Mouse (Mus musculus): ENCODE measurements at regions not wholly inside any gene's neighbourhood (a gene's known extent, or its start where the extent isn't known, plus 50 kb on each side); places are given as distances from the start of the nearest gene placed in this dataset.
A peak's percentile ranks its signal among the peaks of the same experiment; 100 is the strongest.

DNA sequence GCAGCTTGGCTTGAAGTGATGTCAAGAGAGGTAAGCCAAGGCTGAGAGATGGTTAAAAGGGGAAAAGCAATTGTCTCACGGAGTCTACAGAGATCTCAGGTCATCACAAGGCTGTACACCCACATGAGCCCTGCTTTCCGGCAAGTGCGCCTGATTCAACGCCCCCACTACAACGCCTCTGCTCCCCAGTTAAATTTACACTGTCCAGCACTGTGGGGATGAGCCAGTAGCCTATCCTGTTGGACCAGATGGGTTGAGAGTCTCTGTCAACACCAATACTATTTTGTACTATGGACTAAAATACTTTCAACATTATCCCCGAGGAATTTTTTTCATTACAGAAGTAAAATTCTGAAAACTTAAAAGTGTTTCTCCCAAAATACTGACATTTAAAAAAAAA is 331.8 kb upstream of the G2e3 start:
- DNase-seq: no peak

GRCm38 (mm10) chr12:51009644-51010043 is 338.2 kb upstream of the G2e3 start:
- no peak for DNase-seq

GRCm38 (mm10) chr12:51001722-51002592 is 345.9 kb upstream of the G2e3 start:
- DNase-seq: no peak

GRCm38 (mm10) chr12:51001096-51001495 is 346.8 kb upstream of the G2e3 start:
- no peak for DNase-seq

DNA sequence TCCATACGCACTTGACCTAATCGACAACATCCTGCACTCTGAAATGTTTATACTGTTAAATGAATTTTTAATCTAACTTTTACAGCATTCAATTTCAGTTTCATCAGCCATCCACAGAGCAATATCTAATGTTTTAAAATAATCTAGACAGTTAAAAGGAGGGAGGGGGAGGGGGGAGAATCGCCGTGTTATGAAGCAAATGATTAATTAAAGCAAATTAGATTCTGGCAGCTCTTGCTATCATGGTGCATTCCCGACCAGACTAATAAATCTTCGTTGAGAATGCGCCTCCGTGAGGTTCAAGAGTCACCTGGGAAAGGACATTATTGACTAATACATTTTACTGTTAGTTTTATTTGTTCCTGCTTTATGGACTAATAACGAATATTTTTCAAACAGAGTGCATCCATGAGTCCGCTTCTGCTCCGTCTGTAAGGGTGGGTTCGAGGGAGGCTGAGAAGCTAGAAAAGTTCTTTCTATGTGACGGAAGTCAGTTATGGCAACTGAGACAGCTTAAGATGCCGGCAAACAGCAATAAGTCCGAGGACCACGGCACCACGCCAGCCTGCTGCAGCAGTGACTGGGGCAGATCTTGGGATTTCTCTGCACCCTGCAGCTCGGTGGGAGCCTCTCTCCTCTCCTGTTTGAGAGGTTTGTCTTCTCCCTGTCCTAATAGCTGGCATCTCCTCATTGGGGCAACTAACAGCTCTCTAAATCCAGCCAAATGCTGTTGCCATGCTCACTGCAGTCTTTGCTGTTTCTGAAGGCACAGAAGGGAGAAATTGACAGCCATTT is 347.4 kb upstream of the G2e3 start:
- DNase-seq: peak in 1 of 2 experiments; percentile 15

DNA sequence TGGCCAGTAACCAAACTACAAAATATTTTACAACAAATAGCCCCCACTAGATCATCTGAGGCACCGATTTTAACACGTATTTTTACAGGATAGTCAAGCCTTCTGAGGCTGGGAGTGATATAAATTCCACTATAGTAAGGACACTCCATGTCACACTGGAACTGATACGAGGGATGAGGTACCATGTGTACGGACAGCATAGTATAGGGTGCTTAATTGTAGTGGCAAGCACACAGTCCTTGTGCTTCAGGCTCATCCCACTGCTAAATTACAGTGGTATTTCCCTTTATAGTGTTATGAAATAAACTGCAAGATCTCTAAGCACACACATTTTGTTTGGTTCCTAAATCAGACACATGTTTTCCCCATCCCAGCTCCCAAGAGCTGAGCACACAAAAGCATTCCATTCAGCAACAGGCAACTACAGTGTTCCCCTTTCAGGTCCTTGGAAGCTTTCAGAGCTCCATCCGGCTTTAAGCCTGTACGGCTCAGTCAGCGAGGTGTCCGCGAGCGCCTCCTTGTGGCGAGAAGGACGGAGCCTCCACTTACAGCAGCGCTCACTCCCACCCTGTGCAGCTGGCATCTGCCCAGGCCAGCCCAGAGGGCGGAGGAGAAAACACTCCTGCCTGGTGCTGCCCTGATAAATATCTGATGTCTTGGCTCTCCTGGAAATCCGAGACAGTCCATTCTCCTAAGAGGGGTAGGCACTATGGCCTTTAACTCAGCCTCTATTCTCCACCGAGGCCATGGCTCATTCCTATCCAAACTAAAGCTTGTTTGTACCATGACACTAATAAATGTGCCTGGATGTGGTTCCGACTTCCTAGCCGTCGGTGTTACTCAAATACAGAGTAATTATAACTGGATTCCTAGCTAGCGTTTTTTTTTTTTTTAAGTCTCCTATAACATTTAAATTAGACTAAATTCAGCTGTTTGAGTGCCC is 348.3 kb upstream of the G2e3 start:
- peak; percentile 76 to 86 for DNase-seq

GRCm38 (mm10) chr12:50995664-50996063 is 346.8 kb upstream of the Prkd1 start:
- DNase-seq: no peak

GRCm38 (mm10) chr12:50989561-50990325 is 340.8 kb upstream of the Prkd1 start:
- DNase-seq: no peak

DNA sequence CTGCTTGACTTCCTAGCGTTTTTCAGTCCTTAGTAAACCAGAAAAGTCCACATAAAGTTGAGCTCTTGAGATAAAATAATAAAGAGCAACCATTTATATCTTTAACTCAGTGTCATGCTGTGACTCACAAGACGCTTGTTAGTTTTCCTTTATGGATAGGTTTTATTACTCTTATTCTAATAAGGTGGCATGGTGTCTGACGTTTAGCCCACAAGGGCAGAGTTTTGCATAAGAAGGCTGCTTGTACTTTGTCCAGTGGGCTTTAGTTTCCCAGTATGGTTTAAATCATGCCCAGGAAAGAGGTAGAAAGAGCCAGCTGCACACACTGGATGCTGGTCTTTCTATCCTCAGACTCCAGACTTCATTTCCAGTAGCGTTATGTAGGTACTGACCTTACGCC is 332.4 kb upstream of the Prkd1 start:
- DNase-seq: no peak

DNA sequence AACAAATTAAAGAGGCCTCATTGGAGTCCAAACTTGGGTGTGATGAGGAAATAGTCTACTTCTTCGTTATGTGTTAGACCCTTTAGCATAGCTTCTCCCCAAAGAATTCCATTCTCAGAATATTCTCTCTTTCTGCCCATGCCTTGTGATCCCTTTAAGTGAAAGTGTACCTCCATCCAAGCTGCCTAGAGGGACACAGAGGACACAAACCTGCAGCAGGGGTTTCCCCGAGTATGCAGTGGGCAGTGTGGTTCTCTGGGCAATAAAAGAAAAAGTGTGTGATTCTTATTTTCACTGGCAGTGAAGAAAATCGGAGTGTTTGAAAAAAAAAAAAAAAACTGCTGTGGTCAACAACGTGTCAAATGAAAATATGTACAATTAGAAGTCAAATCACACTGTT is 331.9 kb upstream of the Prkd1 start:
- DNase-seq: no peak

GRCm38 (mm10) chr12:50970759-50971122 is 321.8 kb upstream of the Prkd1 start:
- DNase-seq: no peak

DNA sequence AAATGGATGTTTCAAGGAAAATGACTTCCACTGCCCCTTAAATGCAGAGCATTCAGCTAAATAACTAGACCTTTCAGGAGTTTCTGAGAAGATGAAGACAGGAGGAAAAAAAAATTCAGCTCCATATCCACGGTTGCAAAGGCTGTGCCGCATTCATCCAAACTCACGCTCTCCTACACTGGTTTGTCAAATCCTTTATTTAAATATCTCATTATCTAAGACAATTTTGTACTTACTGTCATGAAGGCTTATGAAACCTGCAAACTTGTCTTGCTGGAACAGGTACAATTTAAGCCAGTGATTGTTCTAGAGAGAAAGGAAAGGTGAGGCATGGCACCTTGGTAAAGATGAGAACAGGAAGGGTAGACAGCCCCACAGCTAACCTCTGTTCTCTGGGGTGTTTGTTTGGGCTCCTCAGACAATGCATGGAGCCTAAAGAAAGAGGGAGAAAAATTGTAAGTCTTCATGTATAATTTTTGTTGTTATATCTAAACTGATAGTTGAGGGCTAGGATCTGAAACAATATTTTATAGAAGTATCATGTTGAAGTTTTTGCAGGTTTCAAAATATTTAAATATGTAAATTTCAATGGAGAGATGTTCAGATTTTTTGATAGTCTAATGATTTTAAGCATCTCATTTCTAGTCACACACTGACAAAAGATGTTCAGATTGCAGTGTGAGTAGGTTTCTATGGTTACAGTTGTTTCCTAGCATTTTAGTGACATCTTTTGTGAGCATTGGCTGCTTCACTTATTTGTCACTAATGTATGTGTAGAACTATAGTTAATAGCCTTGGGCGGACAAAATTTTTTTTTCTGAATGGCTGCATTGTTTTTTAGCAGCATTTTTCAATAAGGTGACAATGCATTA is 321.2 kb upstream of the Prkd1 start:
- no peak for DNase-seq

DNA sequence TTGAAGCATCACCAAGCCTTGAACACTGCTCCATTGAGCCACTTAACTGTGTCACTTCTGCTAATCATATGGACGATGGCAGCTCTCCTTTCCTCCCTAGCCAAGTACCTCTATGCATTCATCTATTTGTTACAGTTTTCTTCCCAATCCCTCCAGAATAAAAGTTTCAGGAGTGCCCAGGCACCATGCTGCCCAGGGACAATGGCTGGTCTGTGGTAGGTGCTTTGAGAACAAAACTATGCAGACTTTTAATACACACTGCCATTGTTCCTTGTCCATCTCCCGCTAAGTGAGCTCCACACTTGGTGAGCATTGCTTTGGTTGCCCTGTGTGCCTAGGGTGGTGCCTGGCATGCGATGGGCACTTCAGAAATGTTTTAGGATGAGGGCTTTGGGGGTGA is 320.5 kb upstream of the Prkd1 start:
- no peak for DNase-seq

DNA sequence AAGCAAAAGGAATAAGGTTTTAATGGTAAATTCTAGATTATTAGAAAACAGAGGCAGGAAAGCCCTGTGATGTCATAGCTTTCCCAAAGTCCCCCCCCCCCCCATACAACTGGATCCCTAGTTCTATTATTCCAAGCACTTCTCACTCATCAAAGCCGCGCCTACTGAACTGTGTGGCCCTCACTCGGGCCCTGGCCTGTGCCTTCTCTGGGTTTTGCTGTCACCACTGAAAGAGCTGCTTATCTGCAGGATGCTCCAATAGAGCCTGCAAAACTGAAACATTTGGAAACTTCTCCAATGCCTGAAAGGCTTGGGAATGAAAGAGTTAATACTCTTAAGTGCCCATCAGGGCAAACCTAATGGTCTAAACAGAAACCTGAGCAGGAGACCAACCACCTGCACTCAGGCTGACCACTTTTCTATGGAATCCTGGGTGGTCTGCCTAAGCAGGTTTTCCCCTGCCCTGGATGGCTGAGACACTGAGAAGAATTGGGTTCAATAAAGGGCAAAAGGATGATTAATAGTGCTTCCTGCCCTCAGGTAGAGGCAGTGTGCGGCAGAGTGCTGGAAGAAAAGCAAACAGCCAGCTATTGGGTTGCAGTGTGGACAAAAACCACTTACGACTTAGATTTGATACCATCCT is 318.4 kb upstream of the Prkd1 start:
- DNase-seq: no peak

DNA sequence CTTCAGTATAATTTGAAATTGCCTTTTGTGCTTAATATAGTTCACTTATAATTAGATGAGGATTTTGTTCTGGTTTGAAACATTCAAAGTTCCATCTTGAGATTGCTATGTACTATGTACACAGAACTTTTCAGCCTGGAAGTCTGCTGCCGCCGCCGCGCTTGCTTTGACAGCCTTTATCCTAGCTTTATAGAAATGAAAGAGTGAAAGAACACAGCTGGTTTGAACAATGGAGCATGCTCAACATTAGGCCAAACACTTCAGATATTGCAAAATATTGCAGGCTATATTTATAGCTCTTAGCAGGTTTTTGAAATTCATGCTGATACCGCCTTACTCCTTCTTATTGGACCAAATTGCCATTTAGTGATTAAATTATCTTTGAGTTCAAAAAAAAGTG is 305.1 kb upstream of the Prkd1 start:
- no peak for DNase-seq

- DNase-seq: no peak
Measured at GRCm38 (mm10) chr12:50947035-50947434, 298.1 kb upstream of the Prkd1 start.

DNA sequence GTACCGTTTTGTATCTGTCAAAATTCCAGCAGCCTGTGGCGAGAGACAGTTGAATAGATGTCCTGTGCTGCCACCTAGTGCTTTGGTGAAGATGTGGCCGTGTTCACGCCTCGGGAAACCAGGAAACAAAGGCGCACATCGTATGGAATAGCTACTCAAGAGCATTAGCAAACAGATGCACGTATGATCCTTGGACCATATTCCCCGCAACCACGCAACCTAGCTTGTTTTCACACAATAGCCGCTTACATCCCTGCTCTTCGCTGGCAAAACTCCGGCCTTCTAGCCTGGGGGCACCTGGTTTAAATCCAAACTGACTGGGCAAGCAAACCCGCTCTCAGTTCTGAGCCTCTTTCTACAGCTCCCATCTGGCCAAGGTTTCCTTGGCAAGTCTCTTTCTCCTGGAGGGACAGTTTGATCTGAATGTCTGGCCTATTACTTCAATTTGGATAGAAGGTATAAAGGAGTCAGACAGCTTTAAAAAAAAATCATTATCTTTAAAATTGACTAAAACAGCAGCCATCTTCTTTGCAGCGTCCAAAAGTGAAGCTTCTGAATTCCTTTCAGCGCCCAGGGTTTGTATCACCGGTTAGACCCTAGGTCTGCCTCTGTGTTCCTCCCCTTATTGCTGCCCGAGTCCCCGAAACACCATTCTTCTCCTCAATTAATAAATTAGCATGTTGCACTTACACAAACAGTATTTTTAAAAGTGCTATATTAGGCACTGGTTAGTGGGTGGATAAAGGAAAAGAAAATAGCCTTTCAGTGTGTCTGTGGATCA is 295.0 kb upstream of the Prkd1 start:
- peak; percentile 72 to 81 for DNase-seq

DNA sequence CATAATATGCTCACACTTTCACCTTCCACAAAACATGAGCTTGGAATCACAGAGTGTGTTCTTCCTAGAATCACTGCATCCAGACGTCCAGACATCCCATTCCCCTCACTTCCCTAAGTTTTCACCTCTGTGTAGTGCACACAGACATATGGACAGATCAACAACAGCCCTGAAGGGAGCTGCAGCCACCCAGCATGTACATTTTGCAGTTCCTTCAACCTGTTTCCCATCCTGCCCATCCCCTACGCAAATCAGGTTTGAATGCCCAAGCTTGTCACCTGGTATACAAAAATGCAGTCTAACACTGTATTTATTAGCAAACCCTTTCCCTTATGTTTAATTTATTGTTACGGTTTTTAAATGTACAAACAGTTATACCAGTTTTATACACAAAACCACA is 294.4 kb upstream of the Prkd1 start:
- DNase-seq: peak in 1 of 2 experiments; percentile 6

DNA sequence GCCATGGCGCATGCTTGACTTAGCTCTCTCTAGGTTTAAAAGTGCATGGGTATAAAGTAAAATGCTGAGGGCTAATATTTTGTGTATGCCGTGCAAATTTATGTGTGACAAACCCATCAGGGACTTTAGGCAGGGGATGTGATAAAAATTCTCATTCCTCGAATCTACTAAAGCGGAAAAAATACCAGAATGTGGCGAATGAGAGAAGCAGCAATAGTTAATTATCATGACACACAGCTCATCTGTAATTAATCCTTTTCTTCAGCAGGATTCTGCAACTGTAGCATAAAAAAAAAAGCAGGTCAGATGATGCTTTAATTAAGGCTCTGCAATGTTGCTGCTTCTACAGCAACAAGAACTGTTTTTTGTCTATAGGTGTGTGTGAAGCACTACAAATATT is 286.6 kb upstream of the Prkd1 start:
- DNase-seq: no peak

- DNase-seq: no peak
Measured at GRCm38 (mm10) chr12:50932496-50932895, 283.6 kb upstream of the Prkd1 start.

Data from cerebellum, postnatal 25 days (tissue).